ENCODE assay signal across 17 mouse cellular contexts in genomic region chr8:87675411-87675810, GRCm38 (mm10).
A peak's percentile ranks its signal among the peaks of the same experiment; 100 is the strongest.
DNase-seq lines count a peak whose midpoint lies in the region; ATAC-seq lines count a peak whose summit lies in the region.
"Had no signal": no experiment of that assay in that cellular context is flagged by ENCODE, and none has a peak within 500 bp of the region (broad histone marks: within the 10 kb centered on the region; RNA-seq: fewer than 3 reads in every experiment).

No protein-coding gene starts in this region.

- ATAC-seq in hindbrain, embryonic 16.5 days, result peak; percentile 85
- peak; percentile 65 for ATAC-seq in neural tube, embryonic 15.5 days (ENCODE audit: low FRiP score)
- ATAC-seq: intestine, embryonic 15.5 days; Patski had no signal

- H3K4me3 ChIP-seq in hindbrain, embryonic 16.5 days (ENCODE audit: low read length), result no peak overlapping the region
- no peak overlapping the region for H3K4me3 ChIP-seq in neural tube, embryonic 15.5 days (replicated peaks)
- H3K4me3 ChIP-seq: heart, adult 2 months; intestine, embryonic 15.5 days; limb, embryonic 12.5 days had no signal

- 25% methylated on average over 9 of the region's 9 CpGs for WGBS in hindbrain, embryonic 16.5 days
- 27% methylated on average over 9 of the region's 9 CpGs for WGBS in neural tube, embryonic 15.5 days

- DNase-seq in cerebellum, postnatal 10 days, result peak; percentile 96 to 98
- no peak for DNase-seq in cerebellum, adult 18-20 months
- DNase-seq in right cerebral cortex, postnatal 10 days (ENCODE audit: low spot score in 2 of 2), result peak; percentile 60 to 71
- DNase-seq in right cerebral cortex, adult 2 months (ENCODE audit: low spot score in 2 of 2), result no peak
- no peak for DNase-seq in embryo, embryonic 10.5 days (ENCODE audit: low spot score)
- no peak for DNase-seq in layer of hippocampus, adult 18-20 months (ENCODE audit: low spot score in 2 of 2)
- DNase-seq: heart, adult 2 months; heart, postnatal 10 days; kidney, postnatal 25 days; layer of hippocampus, postnatal 36 days; lung, postnatal 36 days; spleen, adult 18-20 months had no signal

- H3K27me3 ChIP-seq in hindbrain, embryonic 16.5 days (replicated peaks; ENCODE audit: control insufficient read depth, insufficient read depth, low read length), result no peaks in the 10 kb centered on the region
- H3K27me3 ChIP-seq in neural tube, embryonic 15.5 days (replicated peaks), result no peaks in the 10 kb centered on the region
- H3K27me3 ChIP-seq: intestine, embryonic 15.5 days; limb, embryonic 12.5 days had no signal

- H3K36me3 ChIP-seq in hindbrain, embryonic 16.5 days (ENCODE audit: control insufficient read depth, insufficient read depth, low read length), result no peaks in the 10 kb centered on the region
- no peaks in the 10 kb centered on the region for H3K36me3 ChIP-seq in neural tube, embryonic 15.5 days
- H3K36me3 ChIP-seq: intestine, embryonic 15.5 days had no signal

- no peak overlapping the region for H3K4me2 ChIP-seq in hindbrain, embryonic 16.5 days (ENCODE audit: low read length)
- H3K4me2 ChIP-seq in neural tube, embryonic 15.5 days, result no peak overlapping the region
- H3K4me2 ChIP-seq: intestine, embryonic 15.5 days; limb, embryonic 12.5 days had no signal

- peak overlapping the region; percentile 76 for H3K27ac ChIP-seq in hindbrain, embryonic 16.5 days (ENCODE audit: low read depth, low read length)
- peak overlapping the region; percentile 64 for H3K27ac ChIP-seq in neural tube, embryonic 15.5 days (replicated peaks)
- H3K27ac ChIP-seq: heart, adult 2 months; intestine, embryonic 15.5 days; limb, embryonic 12.5 days had no signal

- no peaks in the 10 kb centered on the region for H3K9me3 ChIP-seq in hindbrain, embryonic 16.5 days (ENCODE audit: control insufficient read depth, low read length)
- H3K9me3 ChIP-seq in neural tube, embryonic 15.5 days (replicated peaks), result no peaks in the 10 kb centered on the region
- H3K9me3 ChIP-seq: intestine, embryonic 15.5 days; limb, embryonic 12.5 days had no signal

- H3K9ac ChIP-seq in hindbrain, embryonic 16.5 days (ENCODE audit: low read depth, low read length), result no peak overlapping the region
- H3K9ac ChIP-seq in neural tube, embryonic 15.5 days (replicated peaks), result no peak overlapping the region
- H3K9ac ChIP-seq: intestine, embryonic 15.5 days; limb, embryonic 12.5 days had no signal

- peaks cover 27% of the 10 kb centered on the region for H3K4me1 ChIP-seq in hindbrain, embryonic 16.5 days (ENCODE audit: control insufficient read depth, insufficient read depth, low read depth, low read length)
- H3K4me1 ChIP-seq in neural tube, embryonic 15.5 days, result peaks cover 35% of the 10 kb centered on the region
- H3K4me1 ChIP-seq: intestine, embryonic 15.5 days had no signal

Comparison
In these comparisons a context has a peak if more than half of its experiments do, and no peak if none do; other contexts are left out.
1. DNase-seq: peak in cerebellum, postnatal 10 days (2 of 2) and right cerebral cortex, postnatal 10 days (2 of 2); none in cerebellum, adult 18-20 months (0 of 2), right cerebral cortex, adult 2 months (0 of 2), embryo, embryonic 10.5 days (single experiment) and layer of hippocampus, adult 18-20 months (0 of 2).